Mouse (Mus musculus): ENCODE measurements at regions not wholly inside any gene's neighbourhood (a gene's known extent, or its start where the extent isn't known, plus 50 kb on each side); places are given as distances from the start of the nearest gene placed in this dataset.

- Histone ChIP-seq H3K4me2 (ENCODE audit: low read depth, low read length) (no peak overlapping the region), H3K9ac (replicated peaks; ENCODE audit: low read length) (no peak overlapping the region), H3K4me3 (ENCODE audit: low read depth, low read length) (no peak overlapping the region), H3K36me3 (replicated peaks; ENCODE audit: control insufficient read depth, insufficient read depth, low read depth, low read length) (no peaks in the 10 kb centered on the region), H3K27ac (replicated peaks; ENCODE audit: low read depth, low read length) (no peak overlapping the region), H3K27me3 (ENCODE audit: control insufficient read depth, insufficient read depth, low read length) (no peaks in the 10 kb centered on the region), H3K4me1 (ENCODE audit: control insufficient read depth, insufficient read depth, low read length) (no peaks in the 10 kb centered on the region), H3K9me3 (replicated peaks; ENCODE audit: control insufficient read depth, low read length) (no peaks in the 10 kb centered on the region)
- ATAC-seq (replicated peaks; ENCODE audit: insufficient number of reproducible peaks, low FRiP score, low TSS enrichment, low read depth) (no peak), DNase-seq (ENCODE audit: low spot score) (no peak)
- WGBS, result 89% methylated on average over 1 of the region's 1 CpGs
Observed at GRCm38 (mm10) chr13:39766897-39767296, 594.4 kb downstream of the Ofcc1 start.
